Mouse (Mus musculus): ENCODE results near the gene Gm21964.

- no peak for TF ChIP-seq FLI1 (IDR thresholded peaks at IDR 0.05; ENCODE audit: low read length)
- no peak for TF ChIP-seq GATA1 (IDR thresholded peaks at IDR 0.05; ENCODE audit: borderline replicate concordance, low read length)
Observed at GRCm38 (mm10) chr8:110140156-110140555, 39.1 kb downstream of the Gm21964 start.

All from megakaryocyte, embryonic 14.5 days (primary cell).